Mouse (Mus musculus) heart, embryonic 13.5 days (tissue): ENCODE data around the gene Mogs. TPM values are rescaled to one million over a fixed set of nuclear protein-coding genes. Genes with fewer than 3 reads are reported as not detected.
A peak's percentile ranks its signal among the peaks of the same experiment; 100 is the strongest.

ENCODE experiments used
- ATAC-seq: fragments of 200-750 bp; cut with Nextera tagmentation; 2 replicates; pipeline ENCODE4 v1.8.0; 2017; ENCODE audit warnings: moderate TSS enrichment; ENCODE audit not compliant: insufficient number of reproducible peaks, low FRiP score, low TSS enrichment; ENCODE audit errors: extremely low read depth
- H3K27ac ChIP-seq: fragments of 300-500 bp; sonication (generic); replicated peaks from 2 replicates; pipeline ENCODE4 v1.5.1; 2015; ENCODE audit warnings: moderate library complexity, mild to moderate bottlenecking, inconsistent platforms
- H3K27me3 ChIP-seq: fragments of 300-500 bp; sonication (generic); replicated peaks from 2 replicates; pipeline ENCODE4 v1.6.1; 2015; ENCODE audit warnings: mild to moderate bottlenecking, inconsistent platforms
- H3K36me3 ChIP-seq: fragments of 300-500 bp; sonication (generic); 2 replicates; pipeline ENCODE4 v1.6.1; 2015; ENCODE audit warnings: mild to moderate bottlenecking, inconsistent platforms
- H3K4me1 ChIP-seq: fragments of 300-500 bp; sonication (generic); 2 replicates; pipeline ENCODE4 v1.6.1; 2015; ENCODE audit warnings: inconsistent platforms
- H3K4me2 ChIP-seq: fragments of 300-500 bp; sonication (generic); 2 replicates; pipeline ENCODE4 v1.6.1; 2015; ENCODE audit warnings: inconsistent platforms, mild to moderate bottlenecking, moderate library complexity
- H3K4me3 ChIP-seq: fragments of 300-500 bp; sonication (generic); 2 replicates; pipeline ENCODE4 v1.5.1; 2015; ENCODE audit warnings: moderate library complexity, mild to moderate bottlenecking, inconsistent platforms
- H3K9ac ChIP-seq: fragments of 300-500 bp; sonication (generic); 2 replicates; pipeline ENCODE4 v1.6.1; 2015; ENCODE audit warnings: inconsistent platforms, mild to moderate bottlenecking, moderate library complexity
- H3K9me3 ChIP-seq: fragments of 300-500 bp; sonication (generic); 2 replicates; pipeline ENCODE4 v1.6.1; 2016; ENCODE audit warnings: inconsistent platforms
- WGBS: fragments of 180-500 bp; shearing (Covaris S2); methylation state at CpG from one replicate; pipeline ENCODE4 v1.1.7; 2015; ENCODE audit warnings: mixed read lengths; 5-methylcytosine and 5-hydroxymethylcytosine counted together
- polyA plus RNA-seq: library from polyadenylated mRNA; unstranded; fragments of >200 nt; fragmentation: Nextera tagmentation; extraction: Ambion mirVana; gene quantifications from 2 replicates; pipeline ENCODE4 v1.2.1, GENCODE M21; 2015

The Mogs gene
- polyA plus RNA-seq, 1 experiment from 2014 or later, result 18.5 TPM

- peak within 1 kb of the TSS; percentile 72 for H3K27ac ChIP-seq
- ATAC-seq, result peak; percentile 84
- peak within 1 kb of the TSS; percentile 92 for H3K9ac ChIP-seq
- H3K4me2 ChIP-seq, result peak within 1 kb of the TSS; percentile 100
- peaks cover 61% of the 10 kb centered on the region for H3K27me3 ChIP-seq
- H3K36me3 ChIP-seq, result peaks cover 29% of the 10 kb centered on the region
- H3K4me3 ChIP-seq, result peak within 1 kb of the TSS; percentile 80
- H3K4me1 ChIP-seq, result peaks cover 14% of the 10 kb centered on the region
- no peaks in the 10 kb centered on the region for H3K9me3 ChIP-seq
- WGBS, result under 1% methylated on average over 54 of the region's 54 CpGs
Measured at GRCm38 (mm10) chr6:83077630-83078323, 37.5 kb upstream of the Mogs start, which contains the start of gene Pcgf1. Gene Pcgf1 (plus strand): TSS chr6:83077869.

DNA sequence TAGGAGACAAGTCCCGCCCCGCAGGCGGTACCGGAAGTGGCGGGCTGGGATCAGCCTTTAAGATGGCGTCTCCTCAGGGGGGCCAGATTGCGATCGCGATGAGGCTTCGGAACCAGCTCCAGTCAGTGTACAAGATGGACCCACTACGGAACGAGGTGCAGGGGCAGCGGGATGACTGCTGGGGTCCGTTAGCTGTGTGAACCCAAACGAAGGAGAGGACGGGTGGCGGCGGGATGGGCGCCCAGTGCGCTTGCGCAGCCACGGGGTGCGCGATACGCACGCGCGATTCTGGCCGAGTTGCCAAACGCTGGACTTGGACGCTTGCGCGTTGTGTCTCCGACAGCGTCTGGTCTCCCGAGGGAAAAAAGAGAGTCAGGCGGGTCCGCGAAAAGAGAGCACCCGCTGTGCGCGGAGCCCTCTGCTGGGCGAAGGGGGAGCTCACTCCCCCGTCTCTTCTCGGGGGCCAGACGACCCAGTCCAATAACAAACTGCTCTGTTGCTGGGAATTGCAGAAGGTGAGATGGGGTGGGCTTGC, 36.9 kb upstream of the Mogs start:
- Histone ChIP-seq H3K9ac (peak overlapping the region; percentile 92), H3K27me3 (peaks cover 61% of the 10 kb centered on the region), H3K36me3 (peaks cover 29% of the 10 kb centered on the region), H3K4me1 (peaks cover 14% of the 10 kb centered on the region), H3K9me3 (no peaks in the 10 kb centered on the region), H3K27ac (peak overlapping the region; percentile 72), H3K4me2 (peak overlapping the region; percentile 100), H3K4me3 (peak overlapping the region; percentile 80)
- 0% methylated on average over 46 of the region's 46 CpGs for WGBS
- peak; percentile 84 for ATAC-seq

- peaks cover 14% of the 10 kb centered on the region for H3K4me1 ChIP-seq
- H3K9me3 ChIP-seq, result no peaks in the 10 kb centered on the region
- H3K4me2 ChIP-seq, result no peak overlapping the region
- 91% methylated on average over 5 of the region's 5 CpGs for WGBS
- no peak overlapping the region for H3K27ac ChIP-seq
- H3K4me3 ChIP-seq, result no peak overlapping the region
- no peak for ATAC-seq
- H3K36me3 ChIP-seq, result peaks cover 29% of the 10 kb centered on the region
- peaks cover 61% of the 10 kb centered on the region for H3K27me3 ChIP-seq
- H3K9ac ChIP-seq, result no peak overlapping the region
Measured at GRCm38 (mm10) chr6:83080210-83080609, 35.1 kb upstream of the Mogs start.

- H3K27me3 ChIP-seq, result peaks cover 69% of the 10 kb centered on the region
- H3K4me2 ChIP-seq, result no peak overlapping the region
- WGBS, result 15% methylated on average over 5 of the region's 5 CpGs
- no peak overlapping the region for H3K27ac ChIP-seq
- H3K36me3 ChIP-seq, result peaks cover 29% of the 10 kb centered on the region
- H3K9ac ChIP-seq, result no peak overlapping the region
- no peaks in the 10 kb centered on the region for H3K9me3 ChIP-seq
- H3K4me1 ChIP-seq, result peaks cover 31% of the 10 kb centered on the region
- no peak for ATAC-seq
- H3K4me3 ChIP-seq, result no peak overlapping the region
Measured at GRCm38 (mm10) chr6:83083497-83083896, 31.8 kb upstream of the Mogs start.

GRCm38 (mm10) chr6:83084477-83084876, 30.8 kb upstream of the Mogs start:
- WGBS, result 10% methylated on average over 6 of the region's 6 CpGs
- no peak for ATAC-seq

GRCm38 (mm10) chr6:83086121-83087035, 28.9 kb upstream of the Mogs start, which contains the start of gene Lbx2:
Gene Lbx2 (plus strand): TSS chr6:83086367.
- peak within 1 kb of the TSS; percentile 66 for H3K9ac ChIP-seq
- no peak within 1 kb of the TSS for H3K27ac ChIP-seq
- peak within 1 kb of the TSS; percentile 48 for H3K4me3 ChIP-seq
- peaks cover 98% of the 10 kb centered on the region for H3K27me3 ChIP-seq
- 2% methylated on average over 33 of the region's 42 CpGs for WGBS
- H3K36me3 ChIP-seq, result peaks cover 12% of the 10 kb centered on the region
- no peaks in the 10 kb centered on the region for H3K9me3 ChIP-seq
- peak within 1 kb of the TSS; percentile 73 for H3K4me2 ChIP-seq
- H3K4me1 ChIP-seq, result peaks cover 20% of the 10 kb centered on the region
- ATAC-seq, result no peak

More at GRCm38 (mm10) chr6:83084477-83084876, 30.8 kb upstream of the Mogs start:
- H3K4me1 ChIP-seq, result peaks cover 22% of the 10 kb centered on the region
- no peaks in the 10 kb centered on the region for H3K9me3 ChIP-seq
- peaks cover 79% of the 10 kb centered on the region for H3K27me3 ChIP-seq
- H3K4me3 ChIP-seq, result no peak overlapping the region
- H3K36me3 ChIP-seq, result peaks cover 29% of the 10 kb centered on the region
- no peak overlapping the region for H3K27ac ChIP-seq
- no peak overlapping the region for H3K4me2 ChIP-seq
- no peak overlapping the region for H3K9ac ChIP-seq

GRCm38 (mm10) chr6:83087205-83087925, 27.9 kb upstream of the Mogs start:
- peaks cover 2% of the 10 kb centered on the region for H3K36me3 ChIP-seq
- peaks cover 23% of the 10 kb centered on the region for H3K4me1 ChIP-seq
- H3K27ac ChIP-seq, result no peak overlapping the region
- H3K27me3 ChIP-seq, result peaks cover 96% of the 10 kb centered on the region
- no peaks in the 10 kb centered on the region for H3K9me3 ChIP-seq
- H3K4me2 ChIP-seq, result peak overlapping the region; percentile 73
- H3K4me3 ChIP-seq, result peak overlapping the region; percentile 48
- WGBS, result 1% methylated on average over 47 of the region's 47 CpGs
- H3K9ac ChIP-seq, result peak overlapping the region; percentile 66
- no peak for ATAC-seq

GRCm38 (mm10) chr6:83087926-83088260, 27.4 kb upstream of the Mogs start:
- Histone ChIP-seq H3K4me3 (peak overlapping the region; percentile 48), H3K4me1 (peaks cover 26% of the 10 kb centered on the region), H3K4me2 (peak overlapping the region; percentile 73), H3K9ac (peak overlapping the region; percentile 66), H3K36me3 (no peaks in the 10 kb centered on the region), H3K27ac (no peak overlapping the region), H3K9me3 (no peaks in the 10 kb centered on the region), H3K27me3 (peaks cover 96% of the 10 kb centered on the region)
- 12% methylated on average over 9 of the region's 9 CpGs for WGBS
- ATAC-seq, result no peak

- H3K4me1 ChIP-seq, result peaks cover 10% of the 10 kb centered on the region
- H3K4me3 ChIP-seq, result no peak overlapping the region
- ATAC-seq, result no peak
- H3K4me2 ChIP-seq, result no peak overlapping the region
- H3K9ac ChIP-seq, result no peak overlapping the region
- peaks cover 80% of the 10 kb centered on the region for H3K27me3 ChIP-seq
- no peak overlapping the region for H3K27ac ChIP-seq
- 25% methylated on average over 6 of the region's 6 CpGs for WGBS
- H3K9me3 ChIP-seq, result no peaks in the 10 kb centered on the region
- no peaks in the 10 kb centered on the region for H3K36me3 ChIP-seq
Measured at GRCm38 (mm10) chr6:83092416-83093127, 22.7 kb upstream of the Mogs start.

DNA sequence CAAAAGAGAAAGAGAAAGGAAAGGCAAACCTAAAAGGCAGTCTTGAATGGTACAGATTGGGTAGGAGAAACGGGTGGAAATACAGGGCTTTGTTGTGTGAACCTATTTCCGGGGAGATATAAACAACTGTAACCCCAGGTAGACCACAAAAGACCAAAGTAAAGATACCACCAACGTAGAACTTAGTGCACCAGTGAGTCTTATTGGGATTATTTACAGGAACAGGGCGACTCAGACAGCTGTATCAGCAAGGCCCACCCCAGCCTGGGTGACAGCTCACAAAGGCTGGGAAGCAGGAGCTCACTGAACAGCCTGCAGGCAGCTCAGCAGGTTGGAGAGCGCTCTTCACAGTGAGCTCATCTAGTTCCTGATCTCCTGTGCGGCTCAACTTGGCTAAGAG, 19.3 kb upstream of the Mogs start:
- peaks cover 10% of the 10 kb centered on the region for H3K4me1 ChIP-seq
- H3K9me3 ChIP-seq, result no peaks in the 10 kb centered on the region
- no peak overlapping the region for H3K9ac ChIP-seq
- ATAC-seq, result no peak
- peaks cover 70% of the 10 kb centered on the region for H3K27me3 ChIP-seq
- H3K4me2 ChIP-seq, result no peak overlapping the region
- WGBS, result 38% methylated on average over 6 of the region's 6 CpGs
- H3K36me3 ChIP-seq, result no peaks in the 10 kb centered on the region
- no peak overlapping the region for H3K4me3 ChIP-seq
- H3K27ac ChIP-seq, result no peak overlapping the region
